Mouse (Mus musculus) CD4-positive helper T cell, adult 2 months (primary cell): ENCODE results near the gene Nucks1.
A peak's percentile ranks its signal among the peaks of the same experiment; 100 is the strongest.

Source experiments
- DNase-seq: peaks from one replicate; pipeline ENCODE4 v3.0.0-alpha.2; 2012; ENCODE audit warnings: low read depth, missing footprints, low spot score

Nucks1 gene

DNA sequence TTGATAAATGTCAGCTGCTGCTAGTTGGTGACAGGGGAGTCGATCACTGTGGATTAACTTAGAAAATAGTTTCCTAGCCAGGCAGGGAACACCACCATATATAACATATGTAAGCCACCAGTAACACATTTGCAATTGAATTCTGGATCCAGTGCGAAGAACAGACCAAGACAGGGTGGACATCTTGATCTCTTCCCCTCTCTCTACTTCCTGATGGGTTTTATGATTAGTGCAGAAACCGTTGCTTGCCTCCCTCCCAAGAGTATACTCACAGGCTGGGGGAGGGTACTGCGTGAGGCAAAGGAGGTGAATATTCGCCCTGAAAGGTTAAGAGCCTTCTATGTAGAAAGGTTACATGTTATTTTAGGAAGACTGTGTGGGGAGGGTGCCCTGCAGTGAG is 55.5 kb downstream of the Nucks1 start:
- no peak for DNase-seq

DNA sequence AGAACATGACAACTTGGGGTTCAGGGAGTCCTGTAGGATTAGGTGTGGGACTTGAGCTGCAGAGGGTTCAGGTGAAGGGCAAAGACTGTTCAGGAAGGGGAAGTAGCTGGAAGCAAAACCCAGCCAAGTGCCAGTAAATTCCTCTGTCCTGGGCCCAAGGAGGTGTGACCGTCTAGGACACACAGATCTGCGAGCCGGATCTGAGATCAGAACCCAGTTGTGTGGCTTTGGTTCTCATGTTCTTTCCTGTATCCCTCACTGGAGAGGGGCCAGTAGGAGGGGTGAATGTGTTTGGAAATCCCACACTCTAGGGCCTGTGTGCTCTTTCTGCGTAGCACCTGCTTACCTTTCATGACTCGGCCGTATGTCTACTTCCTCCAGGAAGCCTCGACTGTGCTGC is 57.0 kb downstream of the Nucks1 start:
- no peak for DNase-seq

DNA sequence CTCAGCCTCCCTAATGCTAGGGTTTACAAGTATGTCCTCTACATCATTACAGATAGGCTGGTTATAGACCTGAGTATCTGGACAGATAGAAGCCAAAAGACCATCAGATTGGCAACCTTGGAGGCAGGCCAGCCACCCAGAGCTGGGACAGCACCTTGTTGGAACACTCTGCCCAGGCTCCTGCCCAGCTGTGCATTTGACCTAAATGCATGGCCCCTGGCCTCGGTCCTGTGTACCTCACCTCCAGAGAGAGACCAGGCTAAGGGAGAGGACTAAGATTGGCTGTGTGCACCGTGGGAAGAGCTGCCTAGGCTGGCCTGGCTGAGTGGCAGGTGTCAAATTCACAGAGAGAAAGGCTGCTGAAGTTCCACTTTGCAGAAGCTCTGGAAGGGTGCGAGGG is 58.2 kb downstream of the Nucks1 start:
- no peak for DNase-seq

- DNase-seq = no peak
Measured at GRCm38 (mm10) chr1:131968983-131969382, 58.6 kb downstream of the Nucks1 start.

DNA sequence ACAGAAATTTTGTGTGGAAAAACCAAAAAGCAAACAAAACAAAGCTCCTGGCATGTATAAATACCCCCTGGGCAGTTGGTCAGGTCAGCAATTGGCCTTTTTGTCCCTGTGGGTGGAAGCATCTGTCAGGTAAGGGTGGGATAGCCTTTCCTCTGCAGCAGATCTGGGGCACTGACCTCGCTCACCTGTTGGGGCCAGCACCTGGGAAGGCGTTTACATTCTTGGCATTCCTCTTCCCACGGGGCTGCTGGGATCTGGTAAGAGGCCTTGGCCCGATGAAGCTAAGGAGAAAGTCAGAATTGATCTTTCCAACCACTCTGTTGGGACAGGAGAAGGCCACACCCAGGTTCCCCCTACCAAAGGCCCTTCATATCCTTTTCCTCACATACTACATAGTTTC is 59.5 kb downstream of the Nucks1 start:
- no peak for DNase-seq

GRCm38 (mm10) chr1:131970322-131970660 is 60.0 kb downstream of the Nucks1 start:
- DNase-seq = no peak

DNA sequence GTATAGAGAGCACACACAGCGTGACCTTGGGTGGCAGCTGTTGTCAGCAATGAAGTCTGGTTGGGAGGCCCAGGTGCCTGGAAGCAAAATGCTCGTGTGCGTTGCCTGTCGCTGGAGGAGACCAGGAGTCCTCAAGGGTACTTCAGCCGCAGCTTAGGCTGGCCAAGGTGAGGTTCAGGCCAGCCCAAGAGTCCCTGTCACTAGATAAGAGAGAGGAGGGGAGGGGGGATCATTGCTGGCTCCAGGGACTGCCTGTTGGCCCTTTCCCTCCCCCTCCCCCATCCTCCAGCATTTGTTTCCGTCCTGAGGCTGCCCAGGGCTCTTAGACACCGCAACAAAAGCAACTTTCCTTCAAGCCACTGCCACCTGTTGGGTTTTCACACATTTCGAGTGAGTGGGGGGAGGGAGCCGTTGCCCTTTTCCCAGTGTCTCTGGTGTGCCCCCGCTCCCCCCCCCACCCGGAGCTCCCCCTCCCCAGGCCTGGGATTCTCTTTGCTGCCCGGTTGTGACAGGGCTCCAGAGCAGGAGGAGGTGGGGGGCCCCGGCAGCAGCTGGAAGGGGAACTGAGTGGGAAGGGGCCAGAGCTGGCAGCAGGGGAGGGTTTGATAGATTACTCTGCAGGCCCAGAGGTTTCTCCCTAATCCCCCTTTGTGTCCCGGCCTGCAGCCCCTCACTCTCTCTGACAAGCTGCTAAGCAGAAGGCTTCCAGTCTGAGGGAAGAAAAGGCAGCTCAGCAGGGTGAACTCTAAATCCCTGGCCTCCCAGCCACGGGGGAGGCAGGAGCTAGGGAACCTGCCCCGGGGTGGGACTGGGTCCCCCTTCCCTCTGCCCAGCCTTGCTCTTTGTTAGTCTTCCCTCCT is 60.6 kb downstream of the Nucks1 start:
- no peak for DNase-seq

DNA sequence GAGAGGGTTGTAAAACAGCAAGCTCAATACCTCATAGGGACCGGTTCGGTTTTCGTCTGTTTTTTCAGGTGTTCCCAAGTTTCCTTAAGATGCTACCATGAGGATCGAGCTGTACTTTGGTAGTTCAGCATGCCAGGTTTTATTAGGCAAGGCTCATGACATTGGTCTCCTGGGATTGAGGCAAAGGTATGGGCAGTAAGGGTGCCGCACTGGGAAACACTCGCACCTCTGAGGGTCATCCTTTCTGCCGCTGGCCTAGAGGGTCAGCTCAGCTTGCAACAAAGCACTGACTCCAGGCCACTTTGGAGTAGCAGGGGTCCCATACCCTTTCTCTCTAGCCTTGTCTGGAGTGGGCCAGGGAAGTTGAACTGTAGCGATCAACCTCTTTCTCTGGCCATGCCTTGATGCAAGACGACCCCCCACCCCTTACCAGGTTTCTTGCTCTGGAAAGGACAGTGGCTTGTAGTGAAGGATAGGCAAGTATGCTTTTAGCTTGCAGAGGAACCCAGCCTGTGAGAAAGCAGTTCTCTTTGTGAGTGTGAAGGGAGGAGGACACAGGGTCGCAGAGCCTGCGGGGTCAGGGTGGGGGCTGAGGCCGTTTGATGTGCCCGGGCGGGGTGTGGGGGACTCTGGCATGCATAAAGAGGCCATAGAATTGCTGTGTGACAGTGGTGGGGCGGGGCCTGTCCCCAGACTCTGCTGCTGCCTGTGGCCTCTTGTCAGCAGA is 61.6 kb downstream of the Nucks1 start:
- DNase-seq = no peak

- DNase-seq = no peak
Measured at GRCm38 (mm10) chr1:131972498-131973334, 62.4 kb downstream of the Nucks1 start.

DNA sequence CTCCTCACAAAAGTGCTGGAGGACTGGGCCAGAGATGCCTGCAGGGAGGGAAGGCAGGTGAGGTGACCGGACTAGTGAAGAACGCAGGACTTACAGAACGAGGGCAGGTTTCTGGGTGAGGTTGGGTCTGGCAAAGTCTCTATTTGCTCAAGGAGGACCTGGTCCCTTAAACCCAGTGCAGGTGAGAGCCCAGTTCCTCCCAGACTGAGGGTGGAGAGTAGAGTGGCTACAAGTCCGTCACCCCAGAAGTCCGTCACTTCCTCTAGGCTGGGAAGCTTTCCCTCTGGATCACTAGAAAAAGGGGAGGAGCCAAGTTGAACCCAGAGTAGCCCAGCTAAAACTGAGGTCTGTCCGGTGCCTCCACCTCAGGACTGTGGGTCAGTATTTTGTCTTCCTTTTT is 63.7 kb downstream of the Nucks1 start:
- no peak for DNase-seq

GRCm38 (mm10) chr1:131976886-131977285 is 66.6 kb downstream of the Nucks1 start:
- DNase-seq = no peak

DNA sequence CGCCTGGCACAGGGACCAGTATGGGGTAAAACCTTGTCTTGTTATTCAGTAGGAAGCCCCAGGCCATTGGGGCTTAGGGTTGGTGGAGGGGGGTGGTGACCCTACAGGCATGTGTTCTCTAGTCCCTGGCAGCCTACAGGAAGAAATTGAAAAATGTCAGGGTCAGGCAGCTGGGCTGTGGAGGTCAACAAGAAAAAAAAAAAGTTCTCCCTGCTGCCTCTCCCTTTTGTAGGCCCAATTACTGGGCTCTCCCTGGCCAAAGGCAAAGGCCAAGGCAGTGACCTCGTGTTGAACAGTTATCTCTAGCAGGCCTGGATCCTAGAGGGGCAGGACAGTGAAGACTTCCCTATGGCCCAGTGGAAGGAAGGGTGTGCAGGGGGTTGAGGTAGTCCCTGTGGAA is 70.1 kb downstream of the Nucks1 start:
- DNase-seq = no peak

DNA sequence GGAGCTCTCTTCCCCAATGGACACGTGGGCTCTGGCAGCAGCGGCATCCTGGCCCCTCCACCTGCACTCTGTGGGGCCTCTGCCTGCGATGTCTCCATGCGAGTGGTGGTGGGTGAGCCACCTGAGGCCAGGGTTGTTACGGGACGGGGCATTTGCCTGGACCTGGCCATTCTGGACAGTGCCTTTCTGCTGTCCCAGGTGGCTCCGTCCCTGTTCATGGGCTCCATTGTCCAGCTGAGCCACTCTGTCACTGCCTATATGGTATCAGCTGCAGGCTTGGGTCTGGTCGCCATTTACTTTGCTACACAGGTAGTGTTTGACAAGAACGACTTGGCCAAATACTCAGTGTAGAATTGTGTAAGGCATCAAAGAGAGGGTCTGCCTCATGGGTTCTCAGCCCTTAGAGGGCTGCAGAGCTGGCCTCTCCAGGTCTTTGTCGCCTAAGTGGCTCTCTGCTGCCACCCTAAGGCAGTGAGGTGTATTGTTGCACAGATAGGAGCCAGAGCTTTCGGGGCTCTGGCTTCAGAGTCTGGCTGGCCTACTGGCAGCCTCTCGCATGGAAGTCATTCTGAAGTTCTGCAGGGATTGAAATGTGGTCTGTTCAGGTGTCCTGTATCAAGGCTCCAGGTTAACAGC is 71.2 kb downstream of the Nucks1 start:
- peak; percentile 64 for DNase-seq

GRCm38 (mm10) chr1:131982907-131983306 is 72.6 kb downstream of the Nucks1 start:
- peak; percentile 76 for DNase-seq

DNA sequence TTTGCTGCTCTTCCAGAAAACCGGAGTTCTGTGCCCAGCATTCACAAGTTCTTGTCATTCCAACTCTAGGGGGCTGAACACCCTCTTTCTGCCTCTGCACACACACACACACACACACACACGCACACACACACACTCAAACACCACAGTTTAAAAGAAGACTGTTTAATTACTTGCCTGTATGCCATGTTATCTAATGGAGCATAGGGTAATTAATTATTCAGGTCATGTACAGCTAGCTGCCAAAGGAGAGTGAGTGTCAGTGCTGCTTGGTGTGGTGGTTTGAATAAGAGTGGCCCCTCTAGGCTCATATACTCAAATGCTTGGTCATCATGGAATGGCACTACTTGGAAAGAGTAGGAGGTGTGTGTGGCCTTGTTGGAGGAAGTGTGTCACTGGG is 73.5 kb downstream of the Nucks1 start:
- DNase-seq = no peak
